Comparison of ENCODE assay signal across 16 mouse cellular contexts in the genomic region with DNA sequence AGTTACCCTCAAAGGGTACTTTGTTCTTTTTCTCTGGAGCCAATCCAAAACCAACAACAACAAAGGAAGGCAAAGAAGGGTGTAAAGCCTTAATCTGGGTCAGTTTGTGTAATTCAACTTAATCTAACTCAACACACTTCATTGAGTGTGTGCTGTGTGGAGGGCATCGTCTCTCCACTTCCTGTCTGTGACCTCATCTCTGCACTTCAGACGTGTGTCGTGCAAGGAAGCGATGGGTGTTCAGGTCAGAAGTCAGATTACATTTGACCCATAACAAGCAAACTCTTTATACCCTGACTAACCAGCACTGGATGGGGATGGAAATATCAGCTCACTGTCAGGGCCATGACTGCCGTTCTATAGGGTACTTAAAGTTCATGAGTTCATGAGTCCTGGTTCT.
A peak's percentile ranks its signal among the peaks of the same experiment; 100 is the strongest.
DNase-seq lines count a peak whose midpoint lies in the region; ATAC-seq and TF ChIP-seq lines count a peak whose summit lies in the region.
"Had no signal": no experiment of that assay in that cellular context is flagged by ENCODE, and none has a peak within 500 bp of the region (broad histone marks: within the 10 kb centered on the region; RNA-seq: fewer than 3 reads in every experiment).

No protein-coding gene starts in this region.

- no peak overlapping the region for H3K4me3 ChIP-seq in heart, embryonic 11.5 days (ENCODE audit: low read depth, low read length)
- H3K4me3 ChIP-seq in lung, postnatal 0 days (ENCODE audit: low read depth, low read length), result no peak overlapping the region
- no peak overlapping the region for H3K4me3 ChIP-seq in liver, postnatal 0 days (ENCODE audit: low read depth, low read length)
- no peak overlapping the region for H3K4me3 ChIP-seq in stomach, postnatal 0 days (ENCODE audit: low read depth, low read length)
- no peak overlapping the region for H3K4me3 ChIP-seq in hindbrain, embryonic 14.5 days (replicated peaks; ENCODE audit: low read length)
- H3K4me3 ChIP-seq: forebrain, embryonic 10.5 days; heart, embryonic 15.5 days; limb, embryonic 12.5 days; midbrain, embryonic 13.5 days; neural tube, embryonic 13.5 days had no signal

- no peaks in the 10 kb centered on the region for H3K36me3 ChIP-seq in heart, embryonic 11.5 days (ENCODE audit: control insufficient read depth, insufficient read depth, low read length)
- H3K36me3 ChIP-seq in lung, postnatal 0 days (ENCODE audit: insufficient read depth, low read length), result no peaks in the 10 kb centered on the region
- H3K36me3 ChIP-seq in liver, postnatal 0 days (replicated peaks; ENCODE audit: insufficient read depth, low read length), result no peaks in the 10 kb centered on the region
- no peaks in the 10 kb centered on the region for H3K36me3 ChIP-seq in stomach, postnatal 0 days (ENCODE audit: control insufficient read depth, insufficient read depth, low read length)
- no peaks in the 10 kb centered on the region for H3K36me3 ChIP-seq in hindbrain, embryonic 14.5 days (replicated peaks; ENCODE audit: control insufficient read depth, insufficient read depth)
- H3K36me3 ChIP-seq: forebrain, embryonic 10.5 days; heart, embryonic 15.5 days; limb, embryonic 12.5 days; midbrain, embryonic 13.5 days; neural tube, embryonic 13.5 days had no signal

- TF ChIP-seq CTCF in lung, postnatal 0 days (IDR thresholded peaks at IDR 0.05), result no peak
- no peak for TF ChIP-seq CTCF in liver, postnatal 0 days (IDR thresholded peaks at IDR 0.05; ENCODE audit: low read depth)
- TF ChIP-seq CTCF in stomach, postnatal 0 days (IDR thresholded peaks at IDR 0.05; ENCODE audit: low read depth), result no peak

- 28% methylated on average over 5 of the region's 5 CpGs for whole genome bisulfite sequencing in heart, embryonic 11.5 days (ENCODE audit: insufficient replicate concordance)
- WGBS in lung, postnatal 0 days, result 22% methylated on average over 5 of the region's 5 CpGs
- 14% methylated on average over 5 of the region's 5 CpGs for WGBS in liver, postnatal 0 days (ENCODE audit: insufficient replicate concordance)
- 27% methylated on average over 5 of the region's 5 CpGs for WGBS in stomach, postnatal 0 days
- WGBS in hindbrain, embryonic 14.5 days, result 66% methylated on average over 5 of the region's 5 CpGs

- no peaks in the 10 kb centered on the region for H3K27me3 ChIP-seq in heart, embryonic 11.5 days (ENCODE audit: control insufficient read depth, insufficient read depth, low read length)
- H3K27me3 ChIP-seq in lung, postnatal 0 days (replicated peaks; ENCODE audit: insufficient read depth, low read length), result no peaks in the 10 kb centered on the region
- no peaks in the 10 kb centered on the region for H3K27me3 ChIP-seq in liver, postnatal 0 days (ENCODE audit: insufficient read depth, low read length)
- H3K27me3 ChIP-seq in stomach, postnatal 0 days (ENCODE audit: control insufficient read depth, insufficient read depth, low read length), result no peaks in the 10 kb centered on the region
- no peaks in the 10 kb centered on the region for H3K27me3 ChIP-seq in hindbrain, embryonic 14.5 days (ENCODE audit: control insufficient read depth, insufficient read depth, low read length)
- H3K27me3 ChIP-seq: heart, embryonic 15.5 days; limb, embryonic 12.5 days; neural tube, embryonic 13.5 days had no signal

- 0 out of 2 replicates have a peak, but pooled peaks have one; percentile 12 for TF ChIP-seq EP300 in lung, postnatal 0 days (IDR thresholded peaks at IDR 0.05)
- no peak for TF ChIP-seq EP300 in liver, postnatal 0 days (IDR thresholded peaks at IDR 0.05; ENCODE audit: low read depth)
- no peak for TF ChIP-seq EP300 in stomach, postnatal 0 days (optimal IDR thresholded peaks at IDR 0.05)

- peaks cover 8% of the 10 kb centered on the region for H3K4me1 ChIP-seq in heart, embryonic 11.5 days (ENCODE audit: control insufficient read depth, insufficient read depth, low read length)
- H3K4me1 ChIP-seq in lung, postnatal 0 days (ENCODE audit: insufficient read depth, low read depth, low read length), result no peaks in the 10 kb centered on the region
- peaks cover 11% of the 10 kb centered on the region for H3K4me1 ChIP-seq in liver, postnatal 0 days (ENCODE audit: insufficient read depth)
- H3K4me1 ChIP-seq in stomach, postnatal 0 days (replicated peaks; ENCODE audit: control insufficient read depth, insufficient read depth), result no peaks in the 10 kb centered on the region
- H3K4me1 ChIP-seq in hindbrain, embryonic 14.5 days (replicated peaks; ENCODE audit: control insufficient read depth, insufficient read depth, low read length), result no peaks in the 10 kb centered on the region
- H3K4me1 ChIP-seq: limb, embryonic 12.5 days; midbrain, embryonic 13.5 days; neural tube, embryonic 13.5 days had no signal

- H3K4me2 ChIP-seq in heart, embryonic 11.5 days, result no peak overlapping the region
- no peak overlapping the region for H3K4me2 ChIP-seq in lung, postnatal 0 days (replicated peaks; ENCODE audit: low read depth, low read length)
- H3K4me2 ChIP-seq in liver, postnatal 0 days (ENCODE audit: low read depth, low read length), result no peak overlapping the region
- H3K4me2 ChIP-seq in stomach, postnatal 0 days (replicated peaks; ENCODE audit: low read depth), result no peak overlapping the region
- H3K4me2 ChIP-seq in hindbrain, embryonic 14.5 days (replicated peaks), result no peak overlapping the region
- H3K4me2 ChIP-seq: heart, embryonic 15.5 days; limb, embryonic 12.5 days; midbrain, embryonic 13.5 days; neural tube, embryonic 13.5 days had no signal

- peak; percentile 58 for ATAC-seq in heart, embryonic 11.5 days (replicated peaks; ENCODE audit: insufficient number of reproducible peaks, low FRiP score, low TSS enrichment)
- peak; percentile 67 for ATAC-seq in lung, postnatal 0 days
- peak; percentile 58 for ATAC-seq in liver, postnatal 0 days
- peak; percentile 78 for ATAC-seq in stomach, postnatal 0 days (ENCODE audit: low FRiP score, low TSS enrichment)
- no peak for ATAC-seq in hindbrain, embryonic 14.5 days (ENCODE audit: low FRiP score)

- no peaks in the 10 kb centered on the region for H3K9me3 ChIP-seq in heart, embryonic 11.5 days (replicated peaks; ENCODE audit: control insufficient read depth, low read length)
- no peaks in the 10 kb centered on the region for H3K9me3 ChIP-seq in lung, postnatal 0 days (ENCODE audit: low read length)
- H3K9me3 ChIP-seq in liver, postnatal 0 days (ENCODE audit: low read length), result no peaks in the 10 kb centered on the region
- H3K9me3 ChIP-seq in stomach, postnatal 0 days (ENCODE audit: control insufficient read depth, low read length), result no peaks in the 10 kb centered on the region
- H3K9me3 ChIP-seq in hindbrain, embryonic 14.5 days (ENCODE audit: control insufficient read depth, low read length), result no peaks in the 10 kb centered on the region
- H3K9me3 ChIP-seq: forebrain, embryonic 10.5 days; heart, embryonic 15.5 days; limb, embryonic 12.5 days; midbrain, embryonic 13.5 days; neural tube, embryonic 13.5 days had no signal

- DNase-seq in heart, adult 18-20 months, result no peak
- DNase-seq in lung, postnatal 0 days (ENCODE audit: low spot score), result peak; percentile 67
- no peak for DNase-seq in lung, postnatal 4 days
- DNase-seq in liver, postnatal 0 days, result no peak
- DNase-seq in stomach, postnatal 0 days (ENCODE audit: low spot score), result peak; percentile 34
- DNase-seq in hindbrain, embryonic 14.5 days (ENCODE audit: low spot score), result no peak
- DNase-seq in adrenal gland, adult 2 months, result no peak
- DNase-seq: cerebellum, adult 8-10 months; thymus, adult 18-20 months had no signal

- H3K9ac ChIP-seq in heart, embryonic 11.5 days (ENCODE audit: low read depth, low read length), result no peak overlapping the region
- no peak overlapping the region for H3K9ac ChIP-seq in lung, postnatal 0 days (replicated peaks; ENCODE audit: low read depth)
- H3K9ac ChIP-seq in liver, postnatal 0 days (replicated peaks), result no peak overlapping the region
- H3K9ac ChIP-seq in stomach, postnatal 0 days (ENCODE audit: low read length), result no peak overlapping the region
- H3K9ac ChIP-seq in hindbrain, embryonic 14.5 days, result no peak overlapping the region
- H3K9ac ChIP-seq: heart, embryonic 15.5 days; limb, embryonic 12.5 days; midbrain, embryonic 13.5 days; neural tube, embryonic 13.5 days had no signal

- H3K27ac ChIP-seq in heart, embryonic 11.5 days (ENCODE audit: low read depth, low read length), result no peak overlapping the region
- no peak overlapping the region for H3K27ac ChIP-seq in lung, postnatal 0 days (ENCODE audit: low read length)
- no peak overlapping the region for H3K27ac ChIP-seq in liver, postnatal 0 days (ENCODE audit: low read depth)
- H3K27ac ChIP-seq in stomach, postnatal 0 days (replicated peaks), result no peak overlapping the region
- H3K27ac ChIP-seq in hindbrain, embryonic 14.5 days, result no peak overlapping the region
- H3K27ac ChIP-seq: forebrain, embryonic 10.5 days; heart, embryonic 15.5 days; kidney, postnatal 0 days; limb, embryonic 12.5 days; midbrain, embryonic 13.5 days; neural tube, embryonic 13.5 days had no signal

Comparison
In these comparisons a context has a peak if more than half of its experiments do, and no peak if none do; other contexts are left out.
1. DNase-seq: peak in lung, postnatal 0 days (single experiment) and stomach, postnatal 0 days (single experiment); none in heart, adult 18-20 months (0 of 2), lung, postnatal 4 days (0 of 2), liver, postnatal 0 days (single experiment), hindbrain, embryonic 14.5 days (single experiment) and adrenal gland, adult 2 months (single experiment).